Mouse (Mus musculus): ENCODE data around the gene B4galt1.

Gene B4galt1

GRCm38 (mm10) chr4:40840448-40840847, 13.4 kb downstream of the B4galt1 start:
- DNase-seq (ENCODE audit: low spot score) = no peak

- no peak for DNase-seq (ENCODE audit: low spot score)
Observed at GRCm38 (mm10) chr4:40839251-40839650, 14.6 kb downstream of the B4galt1 start.

- DNase-seq (ENCODE audit: low spot score) = no peak
Observed at GRCm38 (mm10) chr4:40837451-40838285, 16.1 kb downstream of the B4galt1 start.

GRCm38 (mm10) chr4:40837008-40837407, 16.8 kb downstream of the B4galt1 start:
- DNase-seq (ENCODE audit: low spot score) = no peak

GRCm38 (mm10) chr4:40834872-40835271, 18.9 kb downstream of the B4galt1 start:
- DNase-seq (ENCODE audit: low spot score) = no peak

- no peak for DNase-seq (ENCODE audit: low spot score)
Observed at GRCm38 (mm10) chr4:40834232-40834786, 19.5 kb downstream of the B4galt1 start.

GRCm38 (mm10) chr4:40833381-40834231, 20.2 kb downstream of the B4galt1 start:
- no peak for DNase-seq (ENCODE audit: low spot score)

- DNase-seq (ENCODE audit: low spot score) = no peak
Observed at GRCm38 (mm10) chr4:40830530-40830929, 23.3 kb downstream of the B4galt1 start.

- DNase-seq (ENCODE audit: low spot score) = no peak
Observed at GRCm38 (mm10) chr4:40829654-40830400, 24.0 kb downstream of the B4galt1 start.

- no peak for DNase-seq (ENCODE audit: low spot score)
Observed at GRCm38 (mm10) chr4:40828910-40829309, 24.9 kb downstream of the B4galt1 start.

- no peak for DNase-seq (ENCODE audit: low spot score)
Observed at GRCm38 (mm10) chr4:40827926-40828325, 25.9 kb downstream of the B4galt1 start.

- no peak for DNase-seq (ENCODE audit: low spot score)
Observed at GRCm38 (mm10) chr4:40826810-40827209, 27.0 kb downstream of the B4galt1 start.

- DNase-seq (ENCODE audit: low spot score) = no peak
Observed at GRCm38 (mm10) chr4:40825981-40826380, 27.8 kb downstream of the B4galt1 start.

GRCm38 (mm10) chr4:40825146-40825545, 28.7 kb downstream of the B4galt1 start:
- DNase-seq (ENCODE audit: low spot score) = no peak

GRCm38 (mm10) chr4:40824505-40824904, 29.3 kb downstream of the B4galt1 start:
- DNase-seq (ENCODE audit: low spot score) = no peak

GRCm38 (mm10) chr4:40823664-40824063, 30.1 kb downstream of the B4galt1 start:
- DNase-seq (ENCODE audit: low spot score) = no peak

GRCm38 (mm10) chr4:40823151-40823550, 30.7 kb downstream of the B4galt1 start:
- no peak for DNase-seq (ENCODE audit: low spot score)

- DNase-seq (ENCODE audit: low spot score) = no peak
Observed at GRCm38 (mm10) chr4:40821303-40822023, 32.3 kb downstream of the B4galt1 start.

- no peak for DNase-seq (ENCODE audit: low spot score)
Observed at GRCm38 (mm10) chr4:40820903-40821302, 32.9 kb downstream of the B4galt1 start.

GRCm38 (mm10) chr4:40820024-40820423, 33.8 kb downstream of the B4galt1 start:
- DNase-seq (ENCODE audit: low spot score) = no peak

- DNase-seq (ENCODE audit: low spot score) = no peak
Observed at GRCm38 (mm10) chr4:40819151-40819550, 34.7 kb downstream of the B4galt1 start.

Measured in embryo, embryonic 10.5 days (tissue).